Mouse (Mus musculus): ENCODE measurements around the gene Dock6. TPM values are rescaled to one million over a fixed set of nuclear protein-coding genes. Genes with fewer than 3 reads are reported as not detected.
A peak's percentile ranks its signal among the peaks of the same experiment; 100 is the strongest.

Gene Dock6
- total and polyA plus RNA-seq, 3 experiments, result 5.0 to 21.3 TPM; not detected in 1

- TF ChIP-seq MAZ (IDR thresholded peaks at IDR 0.05; ENCODE audit: low read depth, low read length), result peak; percentile 54; the same call in 1 of the 2 replicates
- TF ChIP-seq MYC (IDR thresholded peaks at IDR 0.05; ENCODE audit: low read depth, low read length), result no peak
- TF ChIP-seq MAX (IDR thresholded peaks at IDR 0.05; ENCODE audit: low read length), result peak; percentile 66
- no peak for TF ChIP-seq KAT2A (conservative IDR thresholded peaks at IDR 0.05; ENCODE audit: low read depth, low read length)
- TF ChIP-seq HCFC1 (IDR thresholded peaks at IDR 0.05; ENCODE audit: low read depth, low read length), result 0 out of 2 replicates have a peak, but pooled peaks have one; percentile 24
- TF ChIP-seq MXI1 (IDR thresholded peaks at IDR 0.05; ENCODE audit: low read depth, low read length), result peak; percentile 74; the same call in 1 of the 2 replicates
- no peak for TF ChIP-seq MEF2A (IDR thresholded peaks at IDR 0.05; ENCODE audit: extremely low read depth, insufficient replicate concordance, low read depth, low read length, poor library complexity, severe bottlenecking)
- TF ChIP-seq JUND (IDR thresholded peaks at IDR 0.05; ENCODE audit: low read depth, low read length), result no peak
- peak; percentile 25; the same call in 1 of the 2 replicates for TF ChIP-seq TBP (IDR thresholded peaks at IDR 0.05; ENCODE audit: low read depth, low read length)
- TF ChIP-seq ZNF384 (IDR thresholded peaks at IDR 0.05; ENCODE audit: low read depth, low read length), result no peak
- peak; percentile 6 for TF ChIP-seq BHLHE40 (IDR thresholded peaks at IDR 0.05; ENCODE audit: borderline replicate concordance, low read depth, low read length)
- peak; percentile 12; the same call in 1 of the 2 replicates for TF ChIP-seq TCF12 (IDR thresholded peaks at IDR 0.05; ENCODE audit: low read depth, low read length)
- TF ChIP-seq NRF1 (IDR thresholded peaks at IDR 0.05; ENCODE audit: insufficient read depth, low read depth, low read length, poor library complexity, severe bottlenecking), result peak; percentile 28; the same call in 1 of the 2 replicates
- no peak for TF ChIP-seq MAFK (IDR thresholded peaks at IDR 0.05; ENCODE audit: borderline replicate concordance, low read depth, low read length)
- TF ChIP-seq ZC3H11A (IDR thresholded peaks at IDR 0.05; ENCODE audit: low read depth, low read length), result peak; percentile 28; the same call in 1 of the 2 replicates
- peak; percentile 84 for TF ChIP-seq NELFE (IDR thresholded peaks at IDR 0.05; ENCODE audit: low read depth, low read length)
- TF ChIP-seq ZKSCAN1 (IDR thresholded peaks at IDR 0.05; ENCODE audit: low read depth, low read length), result no peak
Observed at GRCm38 (mm10) chr9:21798345-21799009, 54.0 kb downstream of the Dock6 start, which contains the start of gene Kank2 (continued).

GRCm38 (mm10) chr9:21797921-21798344 is 54.5 kb downstream of the Dock6 start:
- H3K27ac ChIP-seq (ENCODE audit: control insufficient read depth, low read depth, low read length), result no peak overlapping the region
- no peak for DNase-seq (ENCODE audit: low read depth, low spot score)
- TF ChIP-seq MAX (IDR thresholded peaks at IDR 0.05; ENCODE audit: low read length) (no peak), TBP (IDR thresholded peaks at IDR 0.05; ENCODE audit: low read depth, low read length) (no peak), TCF12 (IDR thresholded peaks at IDR 0.05; ENCODE audit: low read depth, low read length) (no peak), GATA1 (IDR thresholded peaks at IDR 0.05; ENCODE audit: low read depth, low read length) (no peak), HCFC1 (IDR thresholded peaks at IDR 0.05; ENCODE audit: low read depth, low read length) (no peak), POLR2A (IDR thresholded peaks at IDR 0.05; ENCODE audit: control insufficient read depth in 1 of 2, insufficient read depth in 1 of 2, low read depth in 1 of 2, low read length in 2 of 2, poor library complexity in 1 of 2) (no peak), SIN3A (IDR thresholded peaks at IDR 0.05; ENCODE audit: low read length) (peak; percentile 31; the same call in 1 of the 2 replicates), UBTF (IDR thresholded peaks at IDR 0.05; ENCODE audit: borderline replicate concordance, insufficient read depth, low read depth, low read length) (peak; percentile 76; the same call in 1 of the 2 replicates), JUND (IDR thresholded peaks at IDR 0.05; ENCODE audit: low read depth, low read length) (no peak), RCOR1 (IDR thresholded peaks at IDR 0.05; ENCODE audit: low read depth, low read length) (no peak), ELF1 (IDR thresholded peaks at IDR 0.05; ENCODE audit: low read depth, low read length) (peak; percentile 2; the same call in 1 of the 2 replicates), MAFK (IDR thresholded peaks at IDR 0.05; ENCODE audit: borderline replicate concordance, low read depth, low read length) (no peak), MAZ (IDR thresholded peaks at IDR 0.05; ENCODE audit: low read depth, low read length) (peak; percentile 79; the same call in 1 of the 2 replicates), TAL1 (IDR thresholded peaks at IDR 0.05; ENCODE audit: low read length) (no peak)
- no peaks in the 10 kb centered on the region; the same call in 1 of the 2 replicates for H3K79me2 ChIP-seq (ENCODE audit: control insufficient read depth, insufficient read depth, low read length, poor library complexity)
- H3K27me3 ChIP-seq (ENCODE audit: control insufficient read depth in 1 of 2, insufficient read depth in 2 of 2, low read length in 2 of 2), result no peaks in the 10 kb centered on the region
- H3K9me3 ChIP-seq (replicated peaks; ENCODE audit: insufficient read depth, low read length), result no peaks in the 10 kb centered on the region
- H3K36me3 ChIP-seq (ENCODE audit: control insufficient read depth in 1 of 2, insufficient read depth in 2 of 2, low read length in 2 of 2), result no peaks in the 10 kb centered on the region
- peak overlapping the region; percentile 62 to 93 for H3K4me3 ChIP-seq (ENCODE audit: control insufficient read depth in 1 of 2, insufficient read depth in 1 of 2, low read depth in 2 of 2, low read length in 2 of 2)
- peak overlapping the region; percentile 68 for H3K9ac ChIP-seq (ENCODE audit: control insufficient read depth, low read depth, low read length, poor library complexity, severe bottlenecking)
- peaks cover 4 to 7% of the 10 kb centered on the region in 2 experiments; a peak in 3 of 4 replicates for H3K4me1 ChIP-seq (ENCODE audit: control insufficient read depth in 1 of 2, insufficient read depth in 2 of 2, low read length in 2 of 2)
